Mouse (Mus musculus) cerebellum, adult 2 months (tissue): ENCODE measurements at regions not wholly inside any gene's neighbourhood (a gene's known extent, or its start where the extent isn't known, plus 50 kb on each side); places are given as distances from the start of the nearest gene placed in this dataset.

ENCODE experiments used
- DNase-seq, 2 experiments: peaks; one replicate each; pipeline ENCODE4 v3.0.0; 2021
- H3K27ac ChIP-seq: fragments of 200-500 bp; 2 replicates; pipeline ENCODE4 v1.5.1; 2012; ENCODE audit warnings: low read length, control low read depth, inconsistent platforms; ENCODE audit not compliant: insufficient read depth
- H3K27me3 ChIP-seq: fragments of 200-500 bp; 2 replicates; pipeline ENCODE4 v1.6.1; 2012; ENCODE audit warnings: inconsistent platforms, mild to moderate bottlenecking, low read length, moderate library complexity; ENCODE audit not compliant: control insufficient read depth, insufficient read depth
- H3K4me1 ChIP-seq: fragments of 200-500 bp; 2 replicates; pipeline ENCODE4 v1.6.1; 2011; ENCODE audit warnings: low read length; ENCODE audit not compliant: control insufficient read depth, insufficient read depth
- H3K4me3 ChIP-seq: fragments of 200-500 bp; replicated peaks from 2 replicates; pipeline ENCODE3; 2011; ENCODE audit warnings: mild to moderate bottlenecking, low read depth, low read length, control low read depth; ENCODE audit not compliant: insufficient read depth
- CTCF ChIP-seq: fragments of 200-500 bp; IDR thresholded peaks from 2 replicates; pipeline ENCODE4 v1.5.1; 2011; ENCODE audit warnings: low read depth, mild to moderate bottlenecking, control low read depth, low read length, moderate library complexity, borderline replicate concordance; ENCODE audit not compliant: insufficient read depth
- POLR2A ChIP-seq: fragments of 200-500 bp; IDR thresholded peaks from 2 replicates; pipeline ENCODE4 v1.6.1; 2011; ENCODE audit warnings: low read length, control low read depth, borderline replicate concordance; ENCODE audit not compliant: insufficient read depth
- WGBS: fragments of 180-500 bp; shearing (Covaris S2); methylation state at CpG from one replicate; pipeline ENCODE4 v1.1.7; 2018; 5-methylcytosine and 5-hydroxymethylcytosine counted together

DNA sequence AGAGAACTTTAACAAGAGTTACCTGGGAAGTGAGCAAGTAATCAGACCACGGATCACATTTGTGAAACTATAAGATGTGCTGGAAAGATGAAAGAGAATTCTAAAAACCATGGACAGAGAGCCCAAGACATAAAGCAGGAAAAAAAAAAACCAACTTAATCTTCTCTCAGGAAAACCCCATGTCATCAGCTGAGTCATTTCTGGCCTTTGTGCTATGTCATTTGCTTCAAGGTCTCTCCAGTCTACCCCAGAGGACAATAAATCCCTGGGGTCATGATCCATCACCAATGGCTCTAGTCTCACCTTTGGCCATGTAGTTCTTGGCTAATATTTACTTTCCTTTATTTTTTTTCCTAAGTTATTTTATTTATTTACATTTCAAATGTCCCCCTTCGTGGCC, 174.5 kb downstream of the Gpam start:
- Histone ChIP-seq H3K4me3 (no peak overlapping the region), H3K27ac (no peak overlapping the region), H3K27me3 (no peaks in the 10 kb centered on the region), H3K4me1 (no peaks in the 10 kb centered on the region)
- no peak for DNase-seq
- TF ChIP-seq CTCF (no peak), POLR2A (no peak)
- 70% methylated on average over 2 of the region's 2 CpGs for WGBS

DNA sequence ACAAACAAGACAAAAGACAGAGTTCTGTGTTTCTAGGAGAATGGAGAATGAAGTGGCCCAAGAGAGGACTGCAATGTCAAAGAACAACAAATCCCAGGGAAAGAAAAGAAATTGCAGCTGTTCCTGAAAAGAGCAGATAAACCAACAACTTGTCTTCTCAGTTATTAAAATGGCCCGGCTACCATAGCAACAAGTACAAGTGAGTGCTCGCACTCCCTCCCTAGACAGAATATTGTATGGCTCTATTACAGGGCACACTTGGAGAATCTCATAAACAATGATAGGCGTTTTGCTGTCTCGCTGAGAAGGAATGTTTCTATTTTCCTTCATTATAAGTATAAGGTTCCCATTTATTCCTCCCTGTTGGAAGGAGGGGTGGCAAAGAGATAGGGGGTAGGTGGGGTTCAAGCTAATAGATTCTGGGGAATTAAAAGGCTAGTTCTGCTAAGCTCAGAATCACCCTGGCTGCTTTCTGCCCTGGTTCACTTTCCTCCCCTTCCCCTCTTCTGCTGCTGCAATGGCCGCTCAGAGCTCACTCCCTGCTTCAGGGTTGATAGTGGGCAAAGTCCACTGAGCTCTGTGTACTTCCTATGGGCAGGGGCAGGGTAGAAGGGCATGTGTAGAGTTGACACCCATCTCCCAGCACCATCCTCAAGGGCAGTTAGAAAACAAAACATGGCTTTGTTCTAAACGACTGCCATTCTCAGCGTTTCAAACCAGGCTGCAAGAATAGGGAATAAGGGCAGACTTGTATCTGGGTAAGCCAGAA, 178.5 kb downstream of the Gpam start:
- 55% methylated on average over 7 of the region's 7 CpGs for WGBS
- no peak for DNase-seq
- Histone ChIP-seq H3K4me3 (no peak overlapping the region), H3K27me3 (no peaks in the 10 kb centered on the region), H3K27ac (no peak overlapping the region), H3K4me1 (no peaks in the 10 kb centered on the region)
- no peak for TF ChIP-seq CTCF
- TF ChIP-seq POLR2A = no peak

DNA sequence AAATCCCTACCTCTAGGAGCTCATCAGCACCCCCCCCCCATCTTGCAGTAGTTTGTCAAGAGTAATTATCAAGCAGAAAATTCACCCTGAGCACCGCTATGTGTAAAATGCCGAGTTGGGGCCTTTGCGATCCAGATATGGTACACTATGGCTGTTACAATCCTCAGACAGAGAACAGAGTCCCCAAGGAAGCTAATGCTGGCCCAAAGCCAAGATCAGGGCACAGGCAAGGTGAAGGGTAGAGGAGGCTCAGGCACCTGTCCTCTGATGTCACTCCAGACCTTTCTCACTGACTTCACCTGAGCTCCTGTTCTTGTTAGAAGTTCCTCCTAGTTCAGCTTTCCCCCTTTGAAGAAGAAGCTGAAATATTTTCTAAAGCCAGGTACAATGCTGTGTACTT, 179.5 kb downstream of the Gpam start:
- 81% methylated on average over 3 of the region's 3 CpGs for WGBS
- Histone ChIP-seq H3K4me3 (no peak overlapping the region), H3K27me3 (no peaks in the 10 kb centered on the region), H3K4me1 (no peaks in the 10 kb centered on the region), H3K27ac (no peak overlapping the region)
- DNase-seq = no peak
- no peak for TF ChIP-seq POLR2A
- no peak for TF ChIP-seq CTCF

DNA sequence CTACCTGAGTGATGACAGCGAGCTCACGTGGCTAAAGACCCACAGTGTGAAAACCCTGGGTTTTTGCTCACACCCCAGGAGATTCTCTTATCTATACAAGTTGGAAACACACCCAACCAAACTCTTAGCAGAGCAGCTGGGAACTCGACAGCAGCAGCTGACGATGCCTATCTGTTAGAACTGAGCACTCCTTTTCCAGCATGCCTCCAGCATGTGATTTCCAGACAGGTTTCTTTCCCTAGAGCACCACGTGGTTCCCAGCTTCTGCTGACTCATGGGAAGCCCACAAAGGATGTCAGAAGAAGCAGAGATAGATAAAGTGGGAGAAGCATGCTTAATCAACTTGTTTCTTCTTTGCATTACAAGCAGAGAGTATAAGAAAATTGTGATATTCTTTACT, 194.5 kb downstream of the Gpam start:
- Histone ChIP-seq H3K27me3 (no peaks in the 10 kb centered on the region), H3K4me1 (no peaks in the 10 kb centered on the region), H3K27ac (no peak overlapping the region), H3K4me3 (no peak overlapping the region)
- TF ChIP-seq POLR2A = no peak
- no peak for TF ChIP-seq CTCF
- DNase-seq = no peak
- 62% methylated on average over 5 of the region's 5 CpGs for WGBS

DNA sequence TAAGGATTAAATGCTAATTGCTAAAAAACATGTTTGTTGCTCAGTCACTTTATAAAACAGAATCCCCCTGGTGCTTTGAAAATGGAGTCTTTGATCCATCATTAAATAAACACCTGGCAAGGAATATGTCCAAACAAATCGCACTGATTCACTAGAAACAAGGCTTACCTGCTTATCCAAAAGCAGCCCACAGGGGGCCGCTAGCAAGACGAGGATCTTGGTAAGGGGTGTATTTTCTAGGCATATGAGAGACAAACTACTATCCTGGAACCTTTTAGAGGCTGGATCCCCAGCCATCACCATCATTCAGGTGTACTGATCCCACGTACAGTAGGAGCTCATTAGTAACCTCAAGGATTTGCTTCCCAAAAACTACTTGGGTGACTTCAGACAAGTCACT, 201.2 kb downstream of the Gpam start:
- no peak overlapping the region for H3K4me3 ChIP-seq
- no peak for DNase-seq
- no peak for TF ChIP-seq POLR2A
- TF ChIP-seq CTCF = no peak
- H3K4me1 ChIP-seq = no peaks in the 10 kb centered on the region
- no peaks in the 10 kb centered on the region for H3K27me3 ChIP-seq
- whole genome bisulfite sequencing = 69% methylated on average over 4 of the region's 4 CpGs
- H3K27ac ChIP-seq = no peak overlapping the region

GRCm38 (mm10) chr19:54919597-54919996, 207.4 kb downstream of the Gpam start:
- Histone ChIP-seq H3K4me1 (no peaks in the 10 kb centered on the region), H3K27ac (no peak overlapping the region), H3K4me3 (no peak overlapping the region), H3K27me3 (no peaks in the 10 kb centered on the region)
- no peak for DNase-seq
- WGBS = 84% methylated on average over 6 of the region's 6 CpGs
- no peak for TF ChIP-seq POLR2A

- 52% methylated on average over 5 of the region's 5 CpGs for WGBS
- TF ChIP-seq POLR2A = no peak
- TF ChIP-seq CTCF = no peak
- no peak overlapping the region for H3K27ac ChIP-seq
- H3K4me3 ChIP-seq = no peak overlapping the region
- DNase-seq = no peak
- H3K4me1 ChIP-seq = no peaks in the 10 kb centered on the region
- H3K27me3 ChIP-seq = no peaks in the 10 kb centered on the region
Measured at GRCm38 (mm10) chr19:54893622-54894021, 233.4 kb downstream of the Gpam start.

GRCm38 (mm10) chr19:54867078-54867477, 260.0 kb downstream of the Gpam start:
- no peaks in the 10 kb centered on the region for H3K27me3 ChIP-seq
- H3K4me3 ChIP-seq = no peak overlapping the region
- no peaks in the 10 kb centered on the region for H3K4me1 ChIP-seq
- H3K27ac ChIP-seq = no peak overlapping the region
- no peak for TF ChIP-seq CTCF
- no peak for TF ChIP-seq POLR2A
- DNase-seq = peak; percentile 10 to 32
- WGBS = 7% methylated on average over 4 of the region's 4 CpGs
